Mouse (Mus musculus): ENCODE data around the gene Eif5a. TPM values are rescaled to one million over a fixed set of nuclear protein-coding genes. Genes with fewer than 3 reads are reported as not detected.

Eif5a gene
- 640 TPM for polyA plus RNA-seq (2015; fragmentation: Illumina TruSeq; extraction: RNeasy Lipid Tissue Mini Kit (QIAGEN cat#74804); ENCODE audit: low read depth, low replicate concordance)

GRCm38 (mm10) chr11:69921114-69922011 is at the start of gene Eif5a:
Gene Eif5a (minus strand): TSS chr11:69921958.

GRCm38 (mm10) chr11:69964650-69965270 is 43.0 kb upstream of the Eif5a start, which contains the start of gene Cldn7:
Gene Cldn7 (plus strand): TSS chr11:69964779.

GRCm38 (mm10) chr11:69948066-69948762 is 26.5 kb upstream of the Eif5a start, which contains the start of gene Slc2a4:
Gene Slc2a4 (minus strand): TSS chr11:69948188.

GRCm38 (mm10) chr11:69935137-69935879 is 13.6 kb upstream of the Eif5a start, which contains the start of gene Ybx2:
Gene Ybx2 (plus strand): TSS chr11:69935796.

GRCm38 (mm10) chr11:69913554-69914371 is 8.0 kb downstream of the Eif5a start, which contains the start of gene Gps2:
Gene Gps2 (plus strand): TSS chr11:69913888.

GRCm38 (mm10) chr11:69900471-69901405 is 21.0 kb downstream of the Eif5a start, which contains the start of the genes 2810408A11Rik and Neurl4:
Gene 2810408A11Rik (minus strand): TSS chr11:69900987.
Gene Neurl4 (plus strand): TSS chr11:69901072.

GRCm38 (mm10) chr11:69895291-69895690 is 26.5 kb downstream of the Eif5a start, which contains the start of gene Acap1:
Gene Acap1 (minus strand): TSS chr11:69895539.

GRCm38 (mm10) chr11:69880853-69881603 is 40.7 kb downstream of the Eif5a start, which contains the start of gene Kctd11:
Gene Kctd11 (minus strand): TSS chr11:69881406.

GRCm38 (mm10) chr11:69877878-69878277 is 43.9 kb downstream of the Eif5a start, which contains the start of gene Tmem95:
Gene Tmem95 (minus strand): TSS chr11:69878018.

Other genes with a start within 250 kb of the Eif5a start
- gene Eif4a1, start 249.5 kb downstream of the Eif5a start, polyA plus RNA-seq (2015; fragmentation: Illumina TruSeq; extraction: RNeasy Lipid Tissue Mini Kit (QIAGEN cat#74804); ENCODE audit: low read depth, low replicate concordance): 435 TPM
- gene Senp3, start 239.9 kb downstream of the Eif5a start, polyA plus RNA-seq (2015; fragmentation: Illumina TruSeq; extraction: RNeasy Lipid Tissue Mini Kit (QIAGEN cat#74804); ENCODE audit: low read depth, low replicate concordance): 110 TPM
- 4.0 TPM for gene Tnfsf13, start 236.2 kb downstream of the Eif5a start, polyA plus RNA-seq (2015; fragmentation: Illumina TruSeq; extraction: RNeasy Lipid Tissue Mini Kit (QIAGEN cat#74804); ENCODE audit: low read depth, low replicate concordance)
- 14.5 TPM for gene Tnfsf12, start 226.1 kb downstream of the Eif5a start, polyA plus RNA-seq (2015; fragmentation: Illumina TruSeq; extraction: RNeasy Lipid Tissue Mini Kit (QIAGEN cat#74804); ENCODE audit: low read depth, low replicate concordance)
- gene Tnfsfm13, start 225.9 kb downstream of the Eif5a start, polyA plus RNA-seq (2015; fragmentation: Illumina TruSeq; extraction: RNeasy Lipid Tissue Mini Kit (QIAGEN cat#74804); ENCODE audit: low read depth, low replicate concordance): 2.1 TPM
- 26.2 TPM for gene Polr2a, start 163.3 kb downstream of the Eif5a start, polyA plus RNA-seq (2015; fragmentation: Illumina TruSeq; extraction: RNeasy Lipid Tissue Mini Kit (QIAGEN cat#74804); ENCODE audit: low read depth, low replicate concordance)
- gene Slc35g3, start 160.0 kb downstream of the Eif5a start, polyA plus RNA-seq (2015; fragmentation: Illumina TruSeq; extraction: RNeasy Lipid Tissue Mini Kit (QIAGEN cat#74804); ENCODE audit: low read depth, low replicate concordance): not detected
- 61.8 TPM for gene Zbtb4, start 156.0 kb downstream of the Eif5a start, polyA plus RNA-seq (2015; fragmentation: Illumina TruSeq; extraction: RNeasy Lipid Tissue Mini Kit (QIAGEN cat#74804); ENCODE audit: low read depth, low replicate concordance)
- 0.61 TPM for gene Chrnb1, start 126.0 kb downstream of the Eif5a start, polyA plus RNA-seq (2015; fragmentation: Illumina TruSeq; extraction: RNeasy Lipid Tissue Mini Kit (QIAGEN cat#74804); ENCODE audit: low read depth, low replicate concordance)
- 16.9 TPM for gene Fgf11, start 120.1 kb downstream of the Eif5a start, polyA plus RNA-seq (2015; fragmentation: Illumina TruSeq; extraction: RNeasy Lipid Tissue Mini Kit (QIAGEN cat#74804); ENCODE audit: low read depth, low replicate concordance)
- not detected for gene Tmem102, start 116.3 kb downstream of the Eif5a start, polyA plus RNA-seq (2015; fragmentation: Illumina TruSeq; extraction: RNeasy Lipid Tissue Mini Kit (QIAGEN cat#74804); ENCODE audit: low read depth, low replicate concordance)
- not detected for gene Gm39566, start 106.7 kb downstream of the Eif5a start, polyA plus RNA-seq (2015; fragmentation: Illumina TruSeq; extraction: RNeasy Lipid Tissue Mini Kit (QIAGEN cat#74804); ENCODE audit: low read depth, low replicate concordance)
- not detected for gene Spem2, start 103.5 kb downstream of the Eif5a start, polyA plus RNA-seq (2015; fragmentation: Illumina TruSeq; extraction: RNeasy Lipid Tissue Mini Kit (QIAGEN cat#74804); ENCODE audit: low read depth, low replicate concordance)
- gene Spem1, start 99.8 kb downstream of the Eif5a start, polyA plus RNA-seq (2015; fragmentation: Illumina TruSeq; extraction: RNeasy Lipid Tissue Mini Kit (QIAGEN cat#74804); ENCODE audit: low read depth, low replicate concordance): not detected
- 101 TPM for gene Nlgn2, start 84.2 kb downstream of the Eif5a start, polyA plus RNA-seq (2015; fragmentation: Illumina TruSeq; extraction: RNeasy Lipid Tissue Mini Kit (QIAGEN cat#74804); ENCODE audit: low read depth, low replicate concordance)
- gene Tmem256, start 83.4 kb downstream of the Eif5a start, polyA plus RNA-seq (2015; fragmentation: Illumina TruSeq; extraction: RNeasy Lipid Tissue Mini Kit (QIAGEN cat#74804); ENCODE audit: low read depth, low replicate concordance): 280 TPM
- gene Plscr3, start 75.6 kb downstream of the Eif5a start, polyA plus RNA-seq (2015; fragmentation: Illumina TruSeq; extraction: RNeasy Lipid Tissue Mini Kit (QIAGEN cat#74804); ENCODE audit: low read depth, low replicate concordance): 18.8 TPM
- not detected for gene Tnk1, start 63.2 kb downstream of the Eif5a start, polyA plus RNA-seq (2015; fragmentation: Illumina TruSeq; extraction: RNeasy Lipid Tissue Mini Kit (QIAGEN cat#74804); ENCODE audit: low read depth, low replicate concordance)
- gene Tmem95, start 43.9 kb downstream of the Eif5a start, polyA plus RNA-seq (2015; fragmentation: Illumina TruSeq; extraction: RNeasy Lipid Tissue Mini Kit (QIAGEN cat#74804); ENCODE audit: low read depth, low replicate concordance): not detected
- gene Kctd11, start 40.6 kb downstream of the Eif5a start, polyA plus RNA-seq (2015; fragmentation: Illumina TruSeq; extraction: RNeasy Lipid Tissue Mini Kit (QIAGEN cat#74804); ENCODE audit: low read depth, low replicate concordance): 1.7 TPM
- gene Acap1, start 26.4 kb downstream of the Eif5a start, polyA plus RNA-seq (2015; fragmentation: Illumina TruSeq; extraction: RNeasy Lipid Tissue Mini Kit (QIAGEN cat#74804); ENCODE audit: low read depth, low replicate concordance): not detected
- 0.33 TPM for gene 2810408A11Rik, start 21.0 kb downstream of the Eif5a start, polyA plus RNA-seq (2015; fragmentation: Illumina TruSeq; extraction: RNeasy Lipid Tissue Mini Kit (QIAGEN cat#74804); ENCODE audit: low read depth, low replicate concordance)
- gene Neurl4, start 20.9 kb downstream of the Eif5a start, polyA plus RNA-seq (2015; fragmentation: Illumina TruSeq; extraction: RNeasy Lipid Tissue Mini Kit (QIAGEN cat#74804); ENCODE audit: low read depth, low replicate concordance): 63.2 TPM
- 35.4 TPM for gene Gps2, start 8.1 kb downstream of the Eif5a start, polyA plus RNA-seq (2015; fragmentation: Illumina TruSeq; extraction: RNeasy Lipid Tissue Mini Kit (QIAGEN cat#74804); ENCODE audit: low read depth, low replicate concordance)
- 4.8 TPM for gene Ybx2, start 13.8 kb upstream of the Eif5a start, polyA plus RNA-seq (2015; fragmentation: Illumina TruSeq; extraction: RNeasy Lipid Tissue Mini Kit (QIAGEN cat#74804); ENCODE audit: low read depth, low replicate concordance)
- gene Slc2a4, start 26.2 kb upstream of the Eif5a start, polyA plus RNA-seq (2015; fragmentation: Illumina TruSeq; extraction: RNeasy Lipid Tissue Mini Kit (QIAGEN cat#74804); ENCODE audit: low read depth, low replicate concordance): 1.4 TPM
- not detected for gene Cldn7, start 42.8 kb upstream of the Eif5a start, polyA plus RNA-seq (2015; fragmentation: Illumina TruSeq; extraction: RNeasy Lipid Tissue Mini Kit (QIAGEN cat#74804); ENCODE audit: low read depth, low replicate concordance)
- gene Ctdnep1, start 59.2 kb upstream of the Eif5a start, polyA plus RNA-seq (2015; fragmentation: Illumina TruSeq; extraction: RNeasy Lipid Tissue Mini Kit (QIAGEN cat#74804); ENCODE audit: low read depth, low replicate concordance): 108 TPM
- 115 TPM for gene Elp5, start 60.6 kb upstream of the Eif5a start, polyA plus RNA-seq (2015; fragmentation: Illumina TruSeq; extraction: RNeasy Lipid Tissue Mini Kit (QIAGEN cat#74804); ENCODE audit: low read depth, low replicate concordance)
- gene Gabarap, start 69.2 kb upstream of the Eif5a start, polyA plus RNA-seq (2015; fragmentation: Illumina TruSeq; extraction: RNeasy Lipid Tissue Mini Kit (QIAGEN cat#74804); ENCODE audit: low read depth, low replicate concordance): 346 TPM
- 56.1 TPM for gene Phf23, start 73.8 kb upstream of the Eif5a start, polyA plus RNA-seq (2015; fragmentation: Illumina TruSeq; extraction: RNeasy Lipid Tissue Mini Kit (QIAGEN cat#74804); ENCODE audit: low read depth, low replicate concordance)
- gene Dvl2, start 78.6 kb upstream of the Eif5a start, polyA plus RNA-seq (2015; fragmentation: Illumina TruSeq; extraction: RNeasy Lipid Tissue Mini Kit (QIAGEN cat#74804); ENCODE audit: low read depth, low replicate concordance): 17.5 TPM
- 53.6 TPM for gene Acadvl, start 93.5 kb upstream of the Eif5a start, polyA plus RNA-seq (2015; fragmentation: Illumina TruSeq; extraction: RNeasy Lipid Tissue Mini Kit (QIAGEN cat#74804); ENCODE audit: low read depth, low replicate concordance)
- 491 TPM for gene Dlg4, start 95.0 kb upstream of the Eif5a start, polyA plus RNA-seq (2015; fragmentation: Illumina TruSeq; extraction: RNeasy Lipid Tissue Mini Kit (QIAGEN cat#74804); ENCODE audit: low read depth, low replicate concordance)
- 2.2 TPM for gene Asgr1, start 132.1 kb upstream of the Eif5a start, polyA plus RNA-seq (2015; fragmentation: Illumina TruSeq; extraction: RNeasy Lipid Tissue Mini Kit (QIAGEN cat#74804); ENCODE audit: low read depth, low replicate concordance)
- not detected for gene Asgr2, start 170.7 kb upstream of the Eif5a start, polyA plus RNA-seq (2015; fragmentation: Illumina TruSeq; extraction: RNeasy Lipid Tissue Mini Kit (QIAGEN cat#74804); ENCODE audit: low read depth, low replicate concordance)
- gene Mgl2, start 208.4 kb upstream of the Eif5a start, polyA plus RNA-seq (2015; fragmentation: Illumina TruSeq; extraction: RNeasy Lipid Tissue Mini Kit (QIAGEN cat#74804); ENCODE audit: low read depth, low replicate concordance): 0.80 TPM
- 1.3 TPM for gene Clec10a, start 234.2 kb upstream of the Eif5a start, polyA plus RNA-seq (2015; fragmentation: Illumina TruSeq; extraction: RNeasy Lipid Tissue Mini Kit (QIAGEN cat#74804); ENCODE audit: low read depth, low replicate concordance)